Mouse (Mus musculus) induced T-regulatory cell, adult 2 months (primary cell): ENCODE measurements around the gene Psmb3.
A peak's percentile ranks its signal among the peaks of the same experiment; 100 is the strongest.
"Not testable (repeated sequence)": the region's sequence is repeated elsewhere in the genome, so short reads cannot be mapped to it uniquely, and the experiment has no call there.

Source experiments
- DNase-seq: peaks from one replicate; pipeline ENCODE4 v3.0.0-alpha.2; 2012; ENCODE audit warnings: low read depth

Gene Psmb3

GRCm38 (mm10) chr11:97703039-97703826 lies at the start of gene Psmb3:
Gene Psmb3 (plus strand): TSS chr11:97703399.
- DNase-seq: peak; percentile 100

GRCm38 (mm10) chr11:97654210-97654609 lies 49.0 kb upstream of the Psmb3 start:
- no peak for DNase-seq

- DNase-seq: no peak
These were observed 46.8 kb upstream of the Psmb3 start for GRCm38 (mm10) chr11:97656269-97656971.

- no peak for DNase-seq
These were observed 45.8 kb upstream of the Psmb3 start for GRCm38 (mm10) chr11:97657184-97657945.

- not testable (repeated sequence) for DNase-seq
These were observed 45.2 kb upstream of the Psmb3 start for GRCm38 (mm10) chr11:97657967-97658366.

GRCm38 (mm10) chr11:97658751-97659266 lies 44.4 kb upstream of the Psmb3 start:
- DNase-seq: no peak

- DNase-seq: peak; percentile 90
These were observed 43.8 kb upstream of the Psmb3 start for GRCm38 (mm10) chr11:97659267-97659989.

GRCm38 (mm10) chr11:97659990-97660714 lies 43.0 kb upstream of the Psmb3 start:
- peak; percentile 92 for DNase-seq

GRCm38 (mm10) chr11:97660734-97661647 lies 42.2 kb upstream of the Psmb3 start:
- DNase-seq: no peak

- DNase-seq: peak; percentile 83
These were observed 41.5 kb upstream of the Psmb3 start for GRCm38 (mm10) chr11:97661648-97662133.

- DNase-seq: peak; percentile 89
These were observed 40.8 kb upstream of the Psmb3 start for GRCm38 (mm10) chr11:97662207-97662892.

- DNase-seq: peak; percentile 79
These were observed 40.2 kb upstream of the Psmb3 start, which contains the start of gene Mllt6 for GRCm38 (mm10) chr11:97662893-97663527. Gene Mllt6 (plus strand): TSS chr11:97663414.

GRCm38 (mm10) chr11:97663528-97664338 lies 39.5 kb upstream of the Psmb3 start:
- DNase-seq: peak; percentile 63

GRCm38 (mm10) chr11:97664339-97664665 lies 38.9 kb upstream of the Psmb3 start:
- no peak for DNase-seq

GRCm38 (mm10) chr11:97664771-97665240 lies 38.4 kb upstream of the Psmb3 start:
- DNase-seq: peak; percentile 73

GRCm38 (mm10) chr11:97665431-97665830 lies 37.8 kb upstream of the Psmb3 start:
- no peak for DNase-seq

- DNase-seq: peak; percentile 55
These were observed 37.0 kb upstream of the Psmb3 start for GRCm38 (mm10) chr11:97666221-97666620.

- no peak for DNase-seq
These were observed 36.4 kb upstream of the Psmb3 start for GRCm38 (mm10) chr11:97666794-97667193.
